Mouse (Mus musculus): ENCODE measurements around the gene Phgdh.

- TF ChIP-seq MYOD1 (IDR thresholded peaks at IDR 0.05; ENCODE audit: control insufficient read depth in 1 of 3, insufficient read length in 2 of 3, low read depth in 2 of 3), result no peak
- peak; percentile 30 for TF ChIP-seq POLR2A (IDR thresholded peaks at IDR 0.05; ENCODE audit: insufficient read length, low read depth)
- no peak for TF ChIP-seq CEBPB (IDR thresholded peaks at IDR 0.05; ENCODE audit: insufficient read depth, poor library complexity, severe bottlenecking)
- TF ChIP-seq E2F4 (IDR thresholded peaks at IDR 0.05; ENCODE audit: insufficient read depth), result no peak
- no peak for TF ChIP-seq USF1 (IDR thresholded peaks at IDR 0.05; ENCODE audit: low read depth)
- no peak for TF ChIP-seq TCF12 (IDR thresholded peaks at IDR 0.05; ENCODE audit: insufficient read depth, poor library complexity, severe bottlenecking)
- peak; percentile 37 for TF ChIP-seq POLR2AphosphoS2 (IDR thresholded peaks at IDR 0.05; ENCODE audit: insufficient read length, low read depth)
- peak in 1 of 3 experiments; percentile 75 for TF ChIP-seq MYOG (IDR thresholded peaks at IDR 0.05; ENCODE audit: control insufficient read depth in 1 of 3, insufficient read depth in 1 of 3, insufficient read length in 2 of 3, low read depth in 2 of 3)
- peak; percentile 90 for TF ChIP-seq MAX (IDR thresholded peaks at IDR 0.05; ENCODE audit: low read depth)
- TF ChIP-seq REST (IDR thresholded peaks at IDR 0.05; ENCODE audit: insufficient read depth, insufficient read length), result no peak
These were observed 1.2 kb downstream of the Phgdh start for GRCm38 (mm10) chr3:98338584-98339041.
